In the genomic region with DNA sequence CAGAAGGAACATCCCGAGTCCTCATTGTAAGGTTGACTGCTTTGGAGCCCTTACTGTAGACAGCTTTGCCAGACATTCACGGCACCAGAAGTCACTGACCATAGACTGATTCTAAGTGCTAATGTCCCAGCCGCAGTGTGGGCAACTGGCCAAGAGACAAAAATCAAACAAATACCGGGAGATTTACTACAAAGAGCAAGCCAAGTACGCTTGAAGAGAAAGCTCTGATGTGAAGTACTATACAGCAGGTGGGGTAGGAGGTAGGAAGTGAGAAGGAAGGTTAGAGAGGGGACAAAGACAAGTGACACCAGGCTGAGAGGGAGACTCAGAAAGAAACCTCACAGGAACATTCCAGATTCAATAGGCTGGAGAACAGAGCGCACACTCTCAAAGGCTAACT, we compare ENCODE assay signal across 17 mouse cellular contexts. TPM values are rescaled to one million over a fixed set of nuclear protein-coding genes. Genes with fewer than 3 reads are reported as not detected.
DNase-seq lines count a peak whose midpoint lies in the region; ATAC-seq and TF ChIP-seq lines count a peak whose summit lies in the region.
"Had no signal": no experiment of that assay in that cellular context is flagged by ENCODE, and none has a peak within 500 bp of the region (broad histone marks: within the 10 kb centered on the region; RNA-seq: fewer than 3 reads in every experiment).

No protein-coding gene starts in this region.

- no peaks in the 10 kb centered on the region for H3K9me3 ChIP-seq in intestine, postnatal 0 days (ENCODE audit: control insufficient read depth)
- H3K9me3 ChIP-seq in intestine, embryonic 16.5 days (ENCODE audit: control insufficient read depth, low read length) = no peaks in the 10 kb centered on the region
- no peaks in the 10 kb centered on the region for H3K9me3 ChIP-seq in CH12.LX (replicated peaks; ENCODE audit: low read length)
- H3K9me3 ChIP-seq in lung, embryonic 16.5 days (ENCODE audit: control insufficient read depth, low read length) = no peaks in the 10 kb centered on the region
- H3K9me3 ChIP-seq: embryonic facial prominence, embryonic 12.5 days; forebrain, embryonic 10.5 days; limb, embryonic 13.5 days had no signal

- dilution Hi-C loops in CH12.LX (cut with MboI; ENCODE audit: extremely low pct_ligation_motif_present, extremely low pct_unique_long_range_greater_than_20kb, low sequenced_read_pairs) = no loop called here

- 0 out of 2 replicates have a peak, but pooled peaks cover 9% of the 10 kb centered on the region for H3K36me3 ChIP-seq in intestine, postnatal 0 days (ENCODE audit: control insufficient read depth, insufficient read depth)
- H3K36me3 ChIP-seq in intestine, embryonic 16.5 days (ENCODE audit: control insufficient read depth, insufficient read depth, low read length) = no peaks in the 10 kb centered on the region
- H3K36me3 ChIP-seq in CH12.LX (replicated peaks in 1 of 2; ENCODE audit: control insufficient read depth in 1 of 2, insufficient read depth in 1 of 2, low read length in 1 of 2) = no peaks in the 10 kb centered on the region
- no peaks in the 10 kb centered on the region for H3K36me3 ChIP-seq in lung, embryonic 16.5 days (ENCODE audit: control insufficient read depth, insufficient read depth, low read length)
- H3K36me3 ChIP-seq: embryonic facial prominence, embryonic 12.5 days; forebrain, embryonic 10.5 days; limb, embryonic 13.5 days had no signal

- peak; percentile 6 for DNase-seq in adrenal gland, adult 2 months
- DNase-seq in adrenal gland, adult 18-20 months (ENCODE audit: low spot score in 2 of 2) = no peak
- DNase-seq in CH12.LX (ENCODE audit: extremely low read depth) = no peak
- DNase-seq in left cerebral cortex, postnatal 36 days (ENCODE audit: low spot score in 2 of 2) = no peak
- DNase-seq in adipocyte (ENCODE audit: low spot score) = no peak
- DNase-seq: cerebellum, postnatal 36 days; right cerebral cortex, postnatal 14 days had no signal

- no peaks in the 10 kb centered on the region for H3K79me2 ChIP-seq in CH12.LX (replicated peaks; ENCODE audit: control insufficient read depth, extremely low read depth, insufficient read depth, poor library complexity, severe bottlenecking)

- ATAC-seq in intestine, postnatal 0 days = no peak
- ATAC-seq in intestine, embryonic 16.5 days = no peak
- peak; percentile 86 for ATAC-seq in lung, embryonic 16.5 days (ENCODE audit: low read depth)

- 46% methylated on average over 6 of the region's 6 CpGs for WGBS in intestine, postnatal 0 days
- 51% methylated on average over 6 of the region's 6 CpGs for WGBS in intestine, embryonic 16.5 days
- 24% methylated on average over 6 of the region's 6 CpGs for WGBS in lung, embryonic 16.5 days

- H3K4me2 ChIP-seq in intestine, postnatal 0 days (replicated peaks; ENCODE audit: low read depth) = peak overlapping the region; percentile 55; the same call in 1 of the 2 replicates
- H3K4me2 ChIP-seq in intestine, embryonic 16.5 days (ENCODE audit: low read depth, low read length) = no peak overlapping the region
- H3K4me2 ChIP-seq in CH12.LX (ENCODE audit: insufficient read depth, low read depth, poor library complexity, severe bottlenecking) = peak overlapping the region; percentile 52
- H3K4me2 ChIP-seq in lung, embryonic 16.5 days (ENCODE audit: low read depth, low read length) = peak overlapping the region; percentile 47; the same call in 1 of the 2 replicates

- H3K9ac ChIP-seq in intestine, postnatal 0 days (ENCODE audit: low read depth, low read length) = no peak overlapping the region
- no peak overlapping the region for H3K9ac ChIP-seq in intestine, embryonic 16.5 days (ENCODE audit: low read depth, low read length)
- 0 out of 2 replicates have a peak overlapping the region, but pooled peaks have one; percentile 15 for H3K9ac ChIP-seq in CH12.LX (ENCODE audit: insufficient read depth, low read depth)
- H3K9ac ChIP-seq in lung, embryonic 16.5 days (ENCODE audit: low read length) = no peak overlapping the region
- H3K9ac ChIP-seq: embryonic facial prominence, embryonic 12.5 days; limb, embryonic 13.5 days had no signal

- H3K4me1 ChIP-seq in intestine, postnatal 0 days (replicated peaks; ENCODE audit: control insufficient read depth, insufficient read depth, low read length) = no peaks in the 10 kb centered on the region
- H3K4me1 ChIP-seq in intestine, embryonic 16.5 days (ENCODE audit: control insufficient read depth, insufficient read depth, low read length) = peaks cover 13% of the 10 kb centered on the region; the same call in 1 of the 2 replicates
- peaks cover 2 to 15% of the 10 kb centered on the region in 2 experiments; a peak in 2 of 4 replicates for H3K4me1 ChIP-seq in CH12.LX (ENCODE audit: control insufficient read depth in 1 of 2, insufficient read depth in 2 of 2)
- H3K4me1 ChIP-seq in lung, embryonic 16.5 days (replicated peaks; ENCODE audit: control insufficient read depth, insufficient read depth, low read length) = 0 out of 2 replicates have a peak, but pooled peaks cover 4% of the 10 kb centered on the region
- H3K4me1 ChIP-seq: embryonic facial prominence, embryonic 12.5 days had no signal

- 0 out of 2 replicates have a peak overlapping the region, but pooled peaks have one; percentile 8 for H3K27ac ChIP-seq in intestine, postnatal 0 days (ENCODE audit: low read depth, low read length)
- H3K27ac ChIP-seq in intestine, embryonic 16.5 days (ENCODE audit: low read length) = no peak overlapping the region; the same call in 1 of the 2 replicates
- H3K27ac ChIP-seq in CH12.LX (ENCODE audit: insufficient read depth, low read depth) = no peak overlapping the region
- no peak overlapping the region for H3K27ac ChIP-seq in lung, embryonic 16.5 days (ENCODE audit: low read length)
- H3K27ac ChIP-seq: embryonic facial prominence, embryonic 12.5 days; forebrain, embryonic 10.5 days; layer of hippocampus, adult 2 months; limb, embryonic 13.5 days had no signal

- no peak for TF ChIP-seq POLR2A in CH12.LX (IDR thresholded peaks at IDR 0.05; ENCODE audit: low read depth, low read length)

- H3K27me3 ChIP-seq in intestine, postnatal 0 days (replicated peaks; ENCODE audit: control insufficient read depth, insufficient read depth, low read length) = no peaks in the 10 kb centered on the region
- no peaks in the 10 kb centered on the region for H3K27me3 ChIP-seq in intestine, embryonic 16.5 days (replicated peaks; ENCODE audit: control insufficient read depth, insufficient read depth, low read length)
- H3K27me3 ChIP-seq in CH12.LX (replicated peaks) = no peaks in the 10 kb centered on the region
- no peaks in the 10 kb centered on the region for H3K27me3 ChIP-seq in lung, embryonic 16.5 days (ENCODE audit: control insufficient read depth, insufficient read depth, low read depth, low read length)
- H3K27me3 ChIP-seq: embryonic facial prominence, embryonic 12.5 days had no signal

- no peak for TF ChIP-seq EP300 in CH12.LX (IDR thresholded peaks at IDR 0.05; ENCODE audit: low read length)

- H3K4me3 ChIP-seq in intestine, postnatal 0 days (ENCODE audit: low read depth, low read length) = no peak overlapping the region
- no peak overlapping the region for H3K4me3 ChIP-seq in intestine, embryonic 16.5 days (ENCODE audit: low read length)
- H3K4me3 ChIP-seq in CH12.LX (replicated peaks in 1 of 3; ENCODE audit: low read depth in 2 of 3, low read length in 2 of 3, poor library complexity in 1 of 3) = no peak overlapping the region
- no peak overlapping the region for H3K4me3 ChIP-seq in lung, embryonic 16.5 days (ENCODE audit: low read length)
- H3K4me3 ChIP-seq: embryonic facial prominence, embryonic 12.5 days; layer of hippocampus, adult 2 months had no signal

- in situ Hi-C loops in CH12.LX (cut with MboI; ENCODE audit: low pct_ligation_motif_present, low pct_unique_long_range_greater_than_20kb, low sequenced_read_pairs) = no loop called here

- TF ChIP-seq CTCF in intestine, postnatal 0 days (IDR thresholded peaks at IDR 0.05; ENCODE audit: low read depth) = no peak
- no peak for TF ChIP-seq CTCF in CH12.LX (conservative IDR thresholded peaks at IDR 0.05 in 1 of 2, IDR thresholded peaks at IDR 0.05 in 1 of 2; ENCODE audit: low read depth in 2 of 2, low read length in 2 of 2)

- intact Hi-C loops in left cerebral cortex, postnatal 36 days (cut with DNase I) = no loop called here

- TF ChIP-seq RAD21 in CH12.LX (IDR thresholded peaks at IDR 0.05; ENCODE audit: low read depth, low read length) = no peak

TF ChIP-seq in CH12.LX, 34 proteins besides CTCF, POLR2A, EP300 and RAD21:
- TF ChIP-seq HCFC1 (IDR thresholded peaks at IDR 0.05; ENCODE audit: low read depth, low read length) = no peak
- TF ChIP-seq CHD1 (IDR thresholded peaks at IDR 0.05; ENCODE audit: low read depth, low read length) = no peak
- TF ChIP-seq TCF12 (IDR thresholded peaks at IDR 0.05; ENCODE audit: low read depth, low read length) = no peak

RNA-seq across cellular contexts. Expression of a gene that starts 54.2 kb away (rescaled TPM):
- 1 to 10 TPM in 1 of 2 experiments, under 1 TPM in 1; 0.55 to 1.3 TPM for total RNA-seq in adrenal gland, adult 2 months (2021)
- 0.22 TPM in 1 of 2 replicates, not detected in the other for polyA plus RNA-seq in adrenal gland, adult 2 months (2012; rRNA removed)
- under 1 TPM; 0.50 to 0.67 TPM for total RNA-seq in adrenal gland, adult 18-20 months (2021)
- 61.6 and 75.4 TPM in 2 replicates for polyA plus RNA-seq in intestine, postnatal 0 days (2015; fragmentation: Nextera tagmentation; extraction: Ambion mirVana)
- 26.7 and 30.0 TPM in 2 replicates for polyA plus RNA-seq in intestine, embryonic 16.5 days (2015; fragmentation: Nextera tagmentation; extraction: Ambion mirVana)
- not detected in 2 replicates for total RNA-seq in CH12.LX (2012; rRNA removed)
- not detected in 2 replicates for total RNA-seq in CH12.LX (2014; rRNA removed)
- not detected in 2 replicates for polyA plus RNA-seq in CH12.LX (2012; ENCODE audit: insufficient read length, low read depth)
- polyA plus RNA-seq in lung, embryonic 16.5 days (2015; fragmentation: Nextera tagmentation; extraction: Ambion mirVana) = 0.13 TPM in 1 of 2 replicates, not detected in the other
- total RNA-seq in left cerebral cortex, postnatal 36 days (2021) = under 1 TPM; 0.15 to 0.43 TPM
- total RNA-seq: gastrocnemius, adult 18-20 months; monocyte, adult 5-6 weeks had no signal
- polyA plus RNA-seq: embryonic facial prominence, embryonic 12.5 days; forebrain, embryonic 10.5 days; thymus, postnatal 0 days had no signal

RNA-seq across cellular contexts. Expression of a gene that starts 54.6 kb away (rescaled TPM):
- total RNA-seq in adrenal gland, adult 2 months (2021) = 10 to 100 TPM; 16.0 to 21.6 TPM
- polyA plus RNA-seq in adrenal gland, adult 2 months (2012; rRNA removed) = 2.0 and 3.3 TPM in 2 replicates
- total RNA-seq in adrenal gland, adult 18-20 months (2021) = 10 to 100 TPM; 16.9 to 17.8 TPM
- 9.6 TPM in 2 replicates for polyA plus RNA-seq in intestine, postnatal 0 days (2015; fragmentation: Nextera tagmentation; extraction: Ambion mirVana)
- polyA plus RNA-seq in intestine, embryonic 16.5 days (2015; fragmentation: Nextera tagmentation; extraction: Ambion mirVana) = 10.9 and 12.1 TPM in 2 replicates
- total RNA-seq in CH12.LX (2012; rRNA removed) = 4.5 TPM in 2 replicates
- 4.6 and 5.2 TPM in 2 replicates for total RNA-seq in CH12.LX (2014; rRNA removed)
- 16.4 and 18.8 TPM in 2 replicates for polyA plus RNA-seq in CH12.LX (2012; ENCODE audit: insufficient read length, low read depth)
- polyA plus RNA-seq in lung, embryonic 16.5 days (2015; fragmentation: Nextera tagmentation; extraction: Ambion mirVana) = 11.1 and 16.6 TPM in 2 replicates
- 10 to 100 TPM; 19.8 to 24.8 TPM for total RNA-seq in left cerebral cortex, postnatal 36 days (2021)

Comparison
In these comparisons a context has a peak if more than half of its experiments do, and no peak if none do; other contexts are left out.
1. RNA of a gene that starts 54.2 kb away (polyA plus RNA-seq): 61.6 to 75.4 TPM in intestine, postnatal 0 days and 26.7 to 30.0 TPM in intestine, embryonic 16.5 days; 0.13 TPM in lung, embryonic 16.5 days, not detected in CH12.LX and 0.22 TPM in adrenal gland, adult 2 months; every median in the first group is over 10 times any median in the second.